Mouse (Mus musculus) testis, adult 2 months (tissue): ENCODE data around the gene Mdm2.

Experiments used
- CTCF ChIP-seq: fragments of 200-500 bp; IDR thresholded peaks from 2 replicates; pipeline ENCODE4 v1.5.1; 2012; ENCODE audit warnings: low read depth, mild to moderate bottlenecking, inconsistent platforms, low read length, moderate library complexity; ENCODE audit not compliant: control insufficient read depth, insufficient read depth, insufficient replicate concordance
- POLR2A ChIP-seq: fragments of 200-500 bp; IDR thresholded peaks from 2 replicates; pipeline ENCODE4 v1.6.1; 2012; ENCODE audit warnings: low read depth, mild to moderate bottlenecking, inconsistent platforms, low read length, moderate library complexity; ENCODE audit not compliant: control insufficient read depth

DNA sequence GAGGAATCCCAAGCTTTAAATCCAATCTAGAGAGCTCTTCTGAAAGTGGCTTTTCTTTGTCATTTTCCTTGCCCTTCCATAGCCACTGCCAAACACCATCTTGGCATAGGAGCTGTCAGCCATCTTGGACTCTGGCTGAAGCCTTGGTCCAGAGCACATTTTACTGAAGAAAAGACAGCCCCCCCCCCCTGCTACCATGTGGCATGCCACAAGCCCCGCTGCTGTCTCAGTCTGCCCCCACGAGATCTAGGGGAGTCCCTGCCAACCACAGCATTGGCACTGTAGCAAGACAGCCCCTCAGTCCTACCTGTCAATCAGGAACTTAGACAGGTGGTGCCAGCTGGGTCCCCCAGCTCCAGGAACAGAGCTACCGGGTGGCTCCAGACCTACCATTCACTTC is 29.0 kb downstream of the Mdm2 start:
- TF ChIP-seq CTCF: no peak
- no peak for TF ChIP-seq POLR2A
